Mouse (Mus musculus): Measurements from ENCODE around the gene Bmf. TPM values are rescaled to one million over a fixed set of nuclear protein-coding genes. Genes with fewer than 3 reads are reported as not detected.

Gene Bmf
- polyA plus RNA-seq, 1 experiment from 2014 or later = 0.75 TPM

GRCm38 (mm10) chr2:118509688-118510446 is 39.6 kb downstream of the Bmf start:
- H3K27ac ChIP-seq = no peak overlapping the region
- no peak overlapping the region for H3K4me2 ChIP-seq
- H3K36me3 ChIP-seq = no peaks in the 10 kb centered on the region
- no peak overlapping the region for H3K4me3 ChIP-seq (replicated peaks)
- no peak for DNase-seq
- no peaks in the 10 kb centered on the region for H3K9me3 ChIP-seq (replicated peaks)
- 0 out of 2 replicates have a peak, but pooled peaks cover 9% of the 10 kb centered on the region for H3K4me1 ChIP-seq (replicated peaks)
- H3K27me3 ChIP-seq = no peaks in the 10 kb centered on the region
- no peak overlapping the region for H3K9ac ChIP-seq
- ATAC-seq (ENCODE audit: low read depth) = no peak
- 65% methylated on average over 8 of the region's 8 CpGs for WGBS (ENCODE audit: insufficient replicate concordance)

DNA sequence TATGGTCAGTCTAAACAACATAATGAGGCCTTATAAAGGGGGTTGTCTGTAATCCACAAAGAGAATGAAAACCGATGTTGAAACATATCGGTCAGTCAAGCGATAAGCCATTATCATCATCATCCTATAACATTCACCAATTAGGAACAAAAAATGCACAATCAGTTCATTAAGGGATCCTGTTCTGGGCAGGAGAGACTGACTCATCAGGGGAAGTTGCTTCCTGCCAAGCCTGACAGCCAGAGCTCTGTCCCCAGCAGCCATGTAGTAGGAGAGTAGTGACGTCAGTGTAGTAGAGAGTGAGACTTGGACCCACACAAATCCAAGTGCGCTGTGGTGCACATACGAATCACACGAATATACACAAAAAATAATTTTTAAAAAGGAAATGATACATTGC is 42.4 kb downstream of the Bmf start:
- Histone ChIP-seq H3K9me3 (replicated peaks) (no peaks in the 10 kb centered on the region), H3K4me1 (replicated peaks) (0 out of 2 replicates have a peak, but pooled peaks cover 2% of the 10 kb centered on the region), H3K27ac (no peak overlapping the region), H3K36me3 (no peaks in the 10 kb centered on the region), H3K4me2 (no peak overlapping the region), H3K9ac (no peak overlapping the region), H3K27me3 (no peaks in the 10 kb centered on the region), H3K4me3 (replicated peaks) (no peak overlapping the region)
- WGBS (ENCODE audit: insufficient replicate concordance) = 70% methylated on average over 7 of the region's 7 CpGs
- DNase-seq (no peak), ATAC-seq (ENCODE audit: low read depth) (no peak)

DNA sequence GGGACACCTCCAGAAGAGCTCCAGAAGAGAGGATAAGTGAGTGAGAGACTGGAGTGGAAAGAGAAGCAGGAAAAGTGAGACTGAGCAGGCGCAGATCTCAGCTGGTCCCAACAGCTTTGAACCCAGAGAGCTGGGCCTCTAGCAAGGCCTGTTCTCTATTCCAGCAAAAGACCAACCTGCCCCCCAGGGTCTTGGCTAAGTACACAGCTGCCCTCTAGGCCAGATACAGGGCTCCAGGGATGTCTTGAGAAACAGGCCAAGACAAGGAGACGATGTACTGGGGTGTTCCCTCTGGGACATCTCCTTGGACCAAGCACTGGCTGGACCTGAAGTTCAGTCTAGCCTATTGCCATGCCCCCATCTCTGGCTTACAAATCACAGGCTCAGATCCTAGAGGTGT is 49.3 kb downstream of the Bmf start:
- no peak for ATAC-seq (ENCODE audit: low read depth)
- Histone ChIP-seq H3K27me3 (no peaks in the 10 kb centered on the region), H3K9me3 (replicated peaks) (no peaks in the 10 kb centered on the region), H3K36me3 (no peaks in the 10 kb centered on the region), H3K4me1 (replicated peaks) (0 out of 2 replicates have a peak, but pooled peaks cover 3% of the 10 kb centered on the region), H3K4me3 (replicated peaks) (no peak overlapping the region), H3K9ac (no peak overlapping the region), H3K4me2 (no peak overlapping the region), H3K27ac (no peak overlapping the region)
- DNase-seq = no peak
- WGBS (ENCODE audit: insufficient replicate concordance) = 76% methylated on average over 2 of the region's 2 CpGs

DNA sequence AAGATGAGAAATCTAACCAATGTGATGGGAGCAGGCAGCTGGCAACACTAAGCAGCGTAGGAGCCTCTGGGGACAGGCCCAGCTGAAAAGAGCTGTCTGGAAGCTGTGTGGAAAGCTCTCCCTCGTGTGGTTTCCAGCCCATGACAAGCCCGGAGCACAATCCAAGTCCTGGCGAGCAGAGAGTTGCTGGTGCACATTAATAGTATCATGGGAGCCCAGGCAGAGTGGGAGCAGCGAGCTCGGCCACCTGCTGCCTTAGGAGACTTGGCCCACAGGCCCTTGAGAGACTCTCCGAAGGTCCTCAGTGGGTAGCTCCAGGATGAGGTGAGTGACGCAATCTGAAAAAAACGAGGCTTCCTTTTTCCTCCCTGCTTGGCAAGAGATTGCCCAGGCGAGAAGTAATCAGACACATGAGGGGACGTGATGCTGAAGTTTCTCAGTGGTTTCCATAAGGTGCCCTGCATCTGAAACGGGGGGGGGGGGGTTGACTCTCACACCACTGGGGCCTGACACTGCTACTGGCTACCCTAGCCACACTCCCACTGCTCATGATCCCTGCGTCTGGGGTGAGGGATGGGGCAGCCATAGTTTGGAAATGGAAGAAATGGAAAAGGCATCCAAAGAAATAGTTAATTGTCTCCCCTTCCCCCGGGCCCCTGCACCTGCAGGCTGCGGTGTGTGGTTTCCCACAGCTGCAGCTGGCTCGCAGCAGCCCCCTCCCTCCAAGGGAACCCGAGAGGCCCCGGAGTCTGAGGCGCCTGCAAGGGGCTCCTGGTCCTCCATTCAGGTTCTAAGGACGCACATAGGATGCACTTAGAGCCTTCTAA is 50.1 kb downstream of the Bmf start:
- H3K9ac ChIP-seq = no peak overlapping the region
- no peaks in the 10 kb centered on the region for H3K27me3 ChIP-seq
- H3K36me3 ChIP-seq = no peaks in the 10 kb centered on the region
- H3K27ac ChIP-seq = no peak overlapping the region
- H3K4me2 ChIP-seq = no peak overlapping the region
- H3K4me3 ChIP-seq (replicated peaks) = no peak overlapping the region
- 0 out of 2 replicates have a peak, but pooled peaks cover 3% of the 10 kb centered on the region for H3K4me1 ChIP-seq (replicated peaks)
- WGBS (ENCODE audit: insufficient replicate concordance) = 19% methylated on average over 20 of the region's 20 CpGs
- no peak for DNase-seq
- ATAC-seq (ENCODE audit: low read depth) = no peak
- H3K9me3 ChIP-seq (replicated peaks) = no peaks in the 10 kb centered on the region

DNA sequence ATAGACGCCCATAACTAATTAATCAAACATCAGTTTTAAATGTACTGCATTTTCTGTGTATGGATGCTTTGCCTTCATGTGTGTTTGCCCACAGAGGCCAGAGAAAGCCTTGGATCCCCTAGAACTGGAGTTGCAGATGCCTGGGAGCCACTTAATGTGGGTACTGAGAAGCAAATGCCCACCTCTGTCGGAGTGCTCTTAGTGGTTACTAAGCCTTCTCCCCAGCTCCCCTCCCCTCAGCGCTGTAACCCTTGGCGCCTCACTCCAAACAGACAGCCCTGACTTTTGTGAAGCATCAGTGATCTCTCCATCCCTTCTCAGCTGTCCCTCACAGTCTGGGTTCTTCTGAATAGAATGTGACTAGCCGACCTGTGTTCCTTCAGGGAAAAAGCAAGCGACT is 51.0 kb downstream of the Bmf start:
- Histone ChIP-seq H3K9ac (no peak overlapping the region), H3K4me1 (replicated peaks) (0 out of 2 replicates have a peak, but pooled peaks cover 3% of the 10 kb centered on the region), H3K27me3 (no peaks in the 10 kb centered on the region), H3K27ac (no peak overlapping the region), H3K4me3 (replicated peaks) (no peak overlapping the region), H3K9me3 (replicated peaks) (no peaks in the 10 kb centered on the region), H3K36me3 (no peaks in the 10 kb centered on the region), H3K4me2 (no peak overlapping the region)
- WGBS (ENCODE audit: insufficient replicate concordance) = 62% methylated on average over 6 of the region's 6 CpGs
- ATAC-seq (ENCODE audit: low read depth) (no peak), DNase-seq (no peak)

- Histone ChIP-seq H3K4me3 (replicated peaks) (no peak overlapping the region), H3K4me2 (no peak overlapping the region), H3K9ac (no peak overlapping the region), H3K36me3 (no peaks in the 10 kb centered on the region), H3K27ac (no peak overlapping the region), H3K27me3 (no peaks in the 10 kb centered on the region), H3K9me3 (replicated peaks) (no peaks in the 10 kb centered on the region), H3K4me1 (replicated peaks) (0 out of 2 replicates have a peak, but pooled peaks cover 3% of the 10 kb centered on the region)
- no peak for DNase-seq
- no peak for ATAC-seq (ENCODE audit: low read depth)
- WGBS (ENCODE audit: insufficient replicate concordance) = 65% methylated on average over 5 of the region's 5 CpGs
These were observed 51.6 kb downstream of the Bmf start for GRCm38 (mm10) chr2:118497890-118498289.

DNA sequence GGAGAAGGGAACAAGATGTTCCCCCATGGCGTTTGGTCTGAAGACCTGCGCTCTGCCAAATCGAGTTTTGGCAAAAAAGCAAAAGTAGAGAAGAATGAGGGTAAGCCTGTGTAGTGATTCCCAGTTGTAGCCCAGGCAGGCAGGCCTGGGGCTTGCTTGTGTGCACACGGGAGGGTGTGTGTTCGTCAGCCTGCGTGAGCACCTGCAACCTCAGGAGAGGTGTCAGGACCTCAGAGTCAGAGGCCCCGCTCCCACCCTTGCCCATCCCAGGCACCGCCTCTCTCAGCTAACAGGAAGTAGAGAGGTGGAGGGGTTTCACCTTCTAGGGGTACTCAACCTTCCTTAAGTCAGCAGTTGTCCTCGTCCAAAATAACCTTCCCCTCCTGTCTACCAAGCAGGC is 54.5 kb downstream of the Bmf start:
- no peak overlapping the region for H3K27ac ChIP-seq
- DNase-seq (no peak), ATAC-seq (ENCODE audit: low read depth) (no peak)
- H3K9ac ChIP-seq = no peak overlapping the region
- H3K36me3 ChIP-seq = no peaks in the 10 kb centered on the region
- 65% methylated on average over 9 of the region's 9 CpGs for WGBS (ENCODE audit: insufficient replicate concordance)
- no peak overlapping the region for H3K4me2 ChIP-seq
- H3K4me3 ChIP-seq (replicated peaks) = no peak overlapping the region
- no peaks in the 10 kb centered on the region for H3K27me3 ChIP-seq
- H3K4me1 ChIP-seq (replicated peaks) = peaks cover 20% of the 10 kb centered on the region
- H3K9me3 ChIP-seq (replicated peaks) = no peaks in the 10 kb centered on the region

DNA sequence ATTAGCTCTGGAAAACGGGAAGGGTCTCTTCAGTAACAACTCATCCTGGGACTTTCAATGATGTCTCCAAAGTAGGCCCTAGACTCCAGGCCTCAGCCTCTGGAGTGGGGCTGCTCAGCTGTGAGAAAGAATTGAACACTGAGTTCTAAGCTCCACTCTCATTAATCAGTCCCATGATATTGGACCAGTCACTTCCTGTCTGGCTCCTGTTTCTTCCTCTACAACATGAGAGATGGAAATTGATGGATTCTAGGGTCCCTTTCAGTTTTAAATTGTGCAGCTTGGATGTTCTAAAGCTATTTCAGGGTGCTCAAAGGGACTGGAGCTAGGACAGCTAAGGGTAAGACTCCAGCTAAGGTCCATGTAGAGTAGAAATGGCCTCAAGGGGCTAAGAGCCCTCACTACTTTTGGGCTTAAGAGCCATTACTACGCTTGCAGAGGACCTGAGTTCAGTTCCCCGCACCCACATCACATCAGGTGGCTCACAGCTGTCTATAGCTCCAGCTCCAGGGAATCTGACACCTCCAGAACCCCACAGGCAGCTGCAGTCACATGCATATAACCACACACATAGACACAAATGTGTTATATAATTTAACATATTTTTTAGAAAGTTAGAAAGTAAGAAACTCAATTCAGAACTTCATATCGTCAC is 57.6 kb downstream of the Bmf start:
- DNase-seq = no peak
- Histone ChIP-seq H3K27me3 (no peaks in the 10 kb centered on the region), H3K4me2 (no peak overlapping the region), H3K9me3 (replicated peaks) (no peaks in the 10 kb centered on the region), H3K4me1 (replicated peaks) (peaks cover 25% of the 10 kb centered on the region), H3K36me3 (no peaks in the 10 kb centered on the region), H3K9ac (no peak overlapping the region), H3K4me3 (replicated peaks) (no peak overlapping the region), H3K27ac (no peak overlapping the region)
- ATAC-seq (ENCODE audit: low read depth) = no peak
- 52% methylated on average over 4 of the region's 4 CpGs for WGBS (ENCODE audit: insufficient replicate concordance)

DNA sequence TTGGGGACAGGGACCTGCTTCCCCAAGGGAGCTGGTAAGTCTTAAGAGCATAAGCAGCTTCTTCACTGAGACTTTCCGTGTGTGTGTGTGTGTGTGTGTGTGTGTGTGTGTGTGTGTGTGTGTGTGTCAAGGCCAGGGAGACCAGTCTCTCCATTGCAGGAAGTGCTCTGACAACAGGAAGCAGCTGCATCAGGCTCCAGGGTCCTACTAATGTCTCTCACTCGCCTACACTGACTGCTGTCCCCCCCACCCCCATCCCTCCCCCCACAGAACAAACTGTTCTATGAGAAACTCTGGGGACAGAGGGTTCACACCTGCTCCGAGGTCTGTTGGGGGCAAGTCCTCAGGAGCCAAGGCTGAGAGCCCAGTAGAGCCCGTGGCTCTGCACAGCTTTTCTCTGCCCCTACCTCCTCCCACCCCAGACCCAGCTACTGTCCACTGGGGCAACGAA is 58.2 kb downstream of the Bmf start:
- Histone ChIP-seq H3K4me2 (no peak overlapping the region), H3K9me3 (replicated peaks) (no peaks in the 10 kb centered on the region), H3K4me3 (replicated peaks) (no peak overlapping the region), H3K27ac (0 out of 2 replicates have a peak overlapping the region, but pooled peaks have one; percentile 36), H3K36me3 (no peaks in the 10 kb centered on the region), H3K9ac (no peak overlapping the region), H3K4me1 (replicated peaks) (peaks cover 25% of the 10 kb centered on the region), H3K27me3 (no peaks in the 10 kb centered on the region)
- DNase-seq (no peak), ATAC-seq (ENCODE audit: low read depth) (0 out of 2 replicates have a peak, but pooled peaks have one; percentile 13)
- 15% methylated on average over 5 of the region's 5 CpGs for WGBS (ENCODE audit: insufficient replicate concordance)

- H3K4me1 ChIP-seq (replicated peaks) = peaks cover 25% of the 10 kb centered on the region
- H3K9ac ChIP-seq = no peak overlapping the region
- WGBS (ENCODE audit: insufficient replicate concordance) = 18% methylated on average over 12 of the region's 12 CpGs
- H3K9me3 ChIP-seq (replicated peaks) = no peaks in the 10 kb centered on the region
- no peaks in the 10 kb centered on the region for H3K27me3 ChIP-seq
- DNase-seq = no peak
- no peak overlapping the region for H3K4me3 ChIP-seq (replicated peaks)
- H3K4me2 ChIP-seq = no peak overlapping the region
- no peaks in the 10 kb centered on the region for H3K36me3 ChIP-seq
- 0 out of 2 replicates have a peak overlapping the region, but pooled peaks have one; percentile 36 for H3K27ac ChIP-seq
- ATAC-seq (ENCODE audit: low read depth) = peak; percentile 59
These were observed 59.0 kb downstream of the Bmf start for GRCm38 (mm10) chr2:118490241-118491091.
